Mouse (Mus musculus) liver, adult 2 months (tissue): ENCODE results near the gene Foxe3. TPM values are rescaled to one million over a fixed set of nuclear protein-coding genes. Genes with fewer than 3 reads are reported as not detected.

Experiments
- DNase-seq: peaks from one replicate; pipeline ENCODE4 v3.0.0-alpha.2; 2011; ENCODE audit warnings: low read depth, low spot score; ENCODE audit errors: extremely low read depth
- H3K27ac ChIP-seq: fragments of 200-500 bp; replicated peaks from 2 replicates; pipeline ENCODE4 v1.5.1; 2012; ENCODE audit warnings: low read depth, mild to moderate bottlenecking, control low read depth, inconsistent platforms, low read length; ENCODE audit not compliant: insufficient read depth
- H3K27me3 ChIP-seq: fragments of 200-500 bp; 2 replicates; pipeline ENCODE4 v1.6.1; 2012; ENCODE audit warnings: mild to moderate bottlenecking, moderate library complexity, low read length, inconsistent platforms; ENCODE audit not compliant: control insufficient read depth, insufficient read depth
- H3K36me3 ChIP-seq: fragments of 200-500 bp; 2 replicates; pipeline ENCODE4 v1.6.1; 2012; ENCODE audit warnings: low read length, inconsistent platforms; ENCODE audit not compliant: control insufficient read depth, insufficient read depth
- H3K4me1 ChIP-seq: fragments of 200-500 bp; 2 replicates; pipeline ENCODE4 v1.6.1; 2011; ENCODE audit warnings: low read length; ENCODE audit not compliant: control insufficient read depth, insufficient read depth
- H3K4me3 ChIP-seq: fragments of 200-500 bp; 2 replicates; pipeline ENCODE4 v1.5.1; 2011; ENCODE audit warnings: low read depth, mild to moderate bottlenecking, control low read depth, low read length, moderate library complexity; ENCODE audit not compliant: insufficient read depth
- H3K79me2 ChIP-seq: fragments of 200-500 bp; 2 replicates; pipeline ENCODE4 v1.6.1; 2012; ENCODE audit warnings: inconsistent platforms, mild to moderate bottlenecking, low read length, moderate library complexity; ENCODE audit not compliant: control insufficient read depth, insufficient read depth
- H3K9ac ChIP-seq: fragments of 200-500 bp; 2 replicates; pipeline ENCODE4 v1.6.1; 2012; ENCODE audit warnings: low read depth, mild to moderate bottlenecking, control low read depth, inconsistent platforms, low read length
- CTCF ChIP-seq: fragments of 200-500 bp; IDR thresholded peaks from 2 replicates; pipeline ENCODE4 v1.5.1; 2011; ENCODE audit warnings: low read depth, low read length, control low read depth
- POLR2A ChIP-seq: fragments of 200-500 bp; IDR thresholded peaks from 2 replicates; pipeline ENCODE4 v1.6.1; 2011; ENCODE audit warnings: low read length, control low read depth; ENCODE audit not compliant: insufficient read depth; ENCODE audit errors: extremely low read depth
- WGBS: fragments of 180-500 bp; shearing (Covaris S2); methylation state at CpG from one replicate; pipeline ENCODE4 v1.1.7; 2018; 5-methylcytosine and 5-hydroxymethylcytosine counted together
- polyA plus RNA-seq: library from polyadenylated mRNA; depleted of rRNA; stranded (reverse); fragments of >200 nt; gene quantifications from 2 replicates; pipeline ENCODE4 v1.2.3, GENCODE M21; 2012
- total RNA-seq: library from RNA; depleted of rRNA; stranded (reverse); fragments of >200 nt; gene quantifications from 2 replicates; pipeline ENCODE4 v1.2.3, GENCODE M21; 2014

Gene Foxe3
- total and polyA plus RNA-seq, 2 experiments: not detected

GRCm38 (mm10) chr4:114945021-114945420, 19.2 kb upstream of the Foxe3 start:
- H3K27ac ChIP-seq: no peak overlapping the region
- TF ChIP-seq POLR2A (no peak), CTCF (no peak)
- H3K36me3 ChIP-seq: no peaks in the 10 kb centered on the region
- no peaks in the 10 kb centered on the region for H3K79me2 ChIP-seq
- H3K4me1 ChIP-seq: no peaks in the 10 kb centered on the region
- DNase-seq: peak; percentile 9
- H3K9ac ChIP-seq: no peak overlapping the region
- 60% methylated on average over 5 of the region's 5 CpGs for WGBS
- H3K4me3 ChIP-seq: no peak overlapping the region
- H3K27me3 ChIP-seq: no peaks in the 10 kb centered on the region

- H3K27me3 ChIP-seq: no peaks in the 10 kb centered on the region
- no peak overlapping the region for H3K4me3 ChIP-seq
- no peak for DNase-seq
- no peaks in the 10 kb centered on the region for H3K4me1 ChIP-seq
- no peak for TF ChIP-seq CTCF
- no peak for TF ChIP-seq POLR2A
- no peaks in the 10 kb centered on the region for H3K36me3 ChIP-seq
- H3K9ac ChIP-seq: no peak overlapping the region
- H3K27ac ChIP-seq: no peak overlapping the region
- whole genome bisulfite sequencing: 78% methylated on average over 8 of the region's 8 CpGs
- no peaks in the 10 kb centered on the region for H3K79me2 ChIP-seq
These were observed 16.8 kb upstream of the Foxe3 start for GRCm38 (mm10) chr4:114942583-114942982.

- Histone ChIP-seq H3K4me3 (no peak overlapping the region), H3K27ac (no peak overlapping the region)
- WGBS: 76% methylated on average over 4 of the region's 4 CpGs
These were observed 16.3 kb upstream of the Foxe3 start for GRCm38 (mm10) chr4:114942112-114942511.

GRCm38 (mm10) chr4:114941311-114941710, 15.5 kb upstream of the Foxe3 start:
- no peaks in the 10 kb centered on the region for H3K4me1 ChIP-seq
- H3K9ac ChIP-seq: no peak overlapping the region
- WGBS: 93% methylated on average over 4 of the region's 4 CpGs
- H3K27ac ChIP-seq: no peak overlapping the region
- H3K27me3 ChIP-seq: no peaks in the 10 kb centered on the region
- no peak overlapping the region for H3K4me3 ChIP-seq
- H3K79me2 ChIP-seq: no peaks in the 10 kb centered on the region
- H3K36me3 ChIP-seq: no peaks in the 10 kb centered on the region
- no peak for DNase-seq
- TF ChIP-seq POLR2A (no peak), CTCF (no peak)

More at GRCm38 (mm10) chr4:114942112-114942511, 16.3 kb upstream of the Foxe3 start:
- TF ChIP-seq CTCF: no peak
- no peak for TF ChIP-seq POLR2A
- Histone ChIP-seq H3K9ac (no peak overlapping the region), H3K27me3 (no peaks in the 10 kb centered on the region), H3K36me3 (no peaks in the 10 kb centered on the region), H3K4me1 (no peaks in the 10 kb centered on the region), H3K79me2 (no peaks in the 10 kb centered on the region)
- no peak for DNase-seq

GRCm38 (mm10) chr4:114938248-114938647, 12.4 kb upstream of the Foxe3 start:
- Histone ChIP-seq H3K27ac (no peak overlapping the region), H3K36me3 (no peaks in the 10 kb centered on the region), H3K27me3 (no peaks in the 10 kb centered on the region), H3K9ac (no peak overlapping the region), H3K4me3 (no peak overlapping the region), H3K4me1 (no peaks in the 10 kb centered on the region), H3K79me2 (no peaks in the 10 kb centered on the region)
- 53% methylated on average over 3 of the region's 3 CpGs for WGBS
- TF ChIP-seq CTCF: no peak
- no peak for TF ChIP-seq POLR2A
- DNase-seq: no peak

GRCm38 (mm10) chr4:114937459-114938047, 11.7 kb upstream of the Foxe3 start:
- Histone ChIP-seq H3K4me3 (no peak overlapping the region), H3K36me3 (no peaks in the 10 kb centered on the region), H3K27ac (no peak overlapping the region), H3K27me3 (no peaks in the 10 kb centered on the region), H3K9ac (no peak overlapping the region), H3K4me1 (no peaks in the 10 kb centered on the region), H3K79me2 (no peaks in the 10 kb centered on the region)
- no peak for TF ChIP-seq CTCF
- no peak for TF ChIP-seq POLR2A
- DNase-seq: no peak
- 73% methylated on average over 4 of the region's 4 CpGs for WGBS
